Mouse (Mus musculus) liver, postnatal 0 days (tissue): Measurements from ENCODE around the gene Rtcb. TPM values are rescaled to one million over a fixed set of nuclear protein-coding genes. Genes with fewer than 3 reads are reported as not detected.
A peak's percentile ranks its signal among the peaks of the same experiment; 100 is the strongest.

Experiments
- ATAC-seq: fragments of 200-750 bp; cut with Nextera tagmentation; 2 replicates; pipeline ENCODE4 v1.8.0; 2017; ENCODE audit warnings: mild to moderate bottlenecking, moderate library complexity
- DNase-seq: peaks from one replicate; pipeline ENCODE4 v3.0.0-alpha.2; 2016
- H3K27ac ChIP-seq: fragments of 300-500 bp; sonication (generic); 2 replicates; pipeline ENCODE4 v1.5.1; 2014; ENCODE audit warnings: antibody characterized with exemption, moderate library complexity, mild to moderate bottlenecking, low read depth
- H3K27me3 ChIP-seq: fragments of 300-500 bp; sonication (generic); 2 replicates; pipeline ENCODE4 v1.6.1; 2014; ENCODE audit warnings: low read length, control low read depth, mixed read lengths; ENCODE audit not compliant: insufficient read depth
- H3K36me3 ChIP-seq: fragments of 300-500 bp; sonication (generic); replicated peaks from 2 replicates; pipeline ENCODE4 v1.6.1; 2014; ENCODE audit warnings: mild to moderate bottlenecking, control low read depth, low read length, moderate library complexity, mixed read lengths; ENCODE audit not compliant: insufficient read depth
- H3K4me1 ChIP-seq: fragments of 300-500 bp; sonication (generic); 2 replicates; pipeline ENCODE4 v1.6.1; 2014; ENCODE audit warnings: antibody characterized with exemption, mild to moderate bottlenecking, control low read depth; ENCODE audit not compliant: insufficient read depth
- H3K4me2 ChIP-seq: fragments of 300-500 bp; sonication (generic); 2 replicates; pipeline ENCODE4 v1.6.1; 2014; ENCODE audit warnings: low read depth, mild to moderate bottlenecking, low read length, moderate library complexity, mixed read lengths
- H3K4me3 ChIP-seq: fragments of 300-500 bp; sonication (generic); 2 replicates; pipeline ENCODE4 v1.5.1; 2014; ENCODE audit warnings: low read depth, low read length
- H3K9ac ChIP-seq: fragments of 300-500 bp; sonication (generic); replicated peaks from 2 replicates; pipeline ENCODE4 v1.6.1; 2014; ENCODE audit warnings: mild to moderate bottlenecking, moderate library complexity
- H3K9me3 ChIP-seq: fragments of 300-500 bp; sonication (generic); 2 replicates; pipeline ENCODE4 v1.6.1; 2016; ENCODE audit warnings: mild to moderate bottlenecking, control low read depth, low read length, mixed read lengths
- CTCF ChIP-seq: sonication (generic); IDR thresholded peaks from 2 replicates; pipeline ENCODE4 v1.5.1; 2016; ENCODE audit warnings: antibody characterized with exemption, low read depth
- EP300 ChIP-seq: IDR thresholded peaks from 2 replicates; pipeline ENCODE4 v1.6.1; 2016; ENCODE audit warnings: antibody characterized with exemption, low read depth, mild to moderate bottlenecking
- WGBS: fragments of 180-500 bp; shearing (Covaris S2); extraction: QIAGEN DNeasy Blood & Tissue Kit; methylation state at CpG from one replicate; pipeline ENCODE4 v1.1.7; 2014; ENCODE audit not compliant: insufficient replicate concordance; 5-methylcytosine and 5-hydroxymethylcytosine counted together
- polyA plus RNA-seq: library from polyadenylated mRNA; unstranded; fragments of >200 nt; fragmentation: Nextera tagmentation; extraction: Ambion mirVana; gene quantifications from 2 replicates; pipeline ENCODE4 v1.2.1, GENCODE M21; 2015

Rtcb gene
- polyA plus RNA-seq, 1 experiment from 2014 or later: 51.9 TPM

DNA sequence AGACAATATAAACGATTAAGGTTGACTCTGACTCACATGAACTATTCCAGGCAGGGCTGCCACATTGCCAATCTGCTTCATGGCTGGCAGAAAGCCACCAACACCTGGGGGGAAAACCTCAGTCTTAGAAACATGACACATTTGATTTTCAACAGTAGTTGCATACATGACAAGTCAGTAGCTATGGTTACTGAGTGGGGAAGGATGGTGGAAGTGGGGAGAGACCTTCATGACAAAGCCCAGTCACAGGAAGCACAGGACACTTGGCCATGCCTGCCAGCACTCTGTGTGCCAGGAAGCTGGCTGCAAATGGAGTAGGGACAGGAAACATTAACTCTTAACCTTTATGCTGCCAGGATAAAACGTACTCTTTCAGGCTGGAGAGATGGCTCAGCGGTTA, 4.2 kb downstream of the Rtcb start:
- Histone ChIP-seq H3K27me3 (no peaks in the 10 kb centered on the region), H3K9ac (no peak overlapping the region), H3K36me3 (peaks cover 44% of the 10 kb centered on the region), H3K4me2 (no peak overlapping the region), H3K4me1 (peaks cover 4% of the 10 kb centered on the region; the same call in 1 of the 2 replicates), H3K9me3 (no peaks in the 10 kb centered on the region), H3K4me3 (no peak overlapping the region), H3K27ac (no peak overlapping the region)
- whole genome bisulfite sequencing: 63% methylated on average over 3 of the region's 3 CpGs
- no peak for ATAC-seq
- TF ChIP-seq EP300: no peak
- TF ChIP-seq CTCF: no peak
- no peak for DNase-seq

DNA sequence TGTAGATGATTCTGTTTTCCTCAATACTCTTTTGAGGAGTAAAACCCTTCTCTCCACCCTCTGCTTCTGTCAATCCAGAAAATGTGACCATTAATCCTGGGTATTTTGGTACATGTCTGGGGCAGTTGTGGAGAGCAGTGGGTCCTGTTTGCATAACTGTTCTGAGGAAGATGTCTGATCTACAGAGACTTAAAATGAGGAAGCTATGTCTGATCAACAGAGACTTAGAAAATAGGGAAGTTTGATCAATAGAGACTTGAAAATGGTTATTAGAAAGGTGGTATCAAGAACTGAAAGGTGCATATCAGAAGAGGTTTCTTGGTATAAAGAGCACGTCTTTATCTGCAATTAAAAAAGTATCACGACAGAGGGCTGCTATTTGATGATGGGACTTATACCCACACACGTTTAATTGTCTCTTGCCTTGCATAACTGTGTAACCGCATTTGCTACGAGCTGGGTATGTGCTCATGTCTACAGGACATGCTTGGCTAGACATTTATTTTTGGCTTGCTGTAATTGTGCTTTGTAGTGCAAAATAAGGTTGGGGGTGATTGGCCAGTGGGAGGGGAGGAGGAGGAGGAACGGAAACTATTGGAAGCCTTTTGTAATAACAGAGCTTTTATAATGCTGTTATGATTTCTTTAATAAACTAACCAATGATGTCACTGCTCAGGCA, 5.7 kb downstream of the Rtcb start:
- Histone ChIP-seq H3K4me3 (no peak overlapping the region), H3K4me2 (no peak overlapping the region), H3K9me3 (no peaks in the 10 kb centered on the region), H3K9ac (no peak overlapping the region), H3K27ac (peak overlapping the region; percentile 62; the same call in 1 of the 2 replicates), H3K4me1 (peaks cover 4% of the 10 kb centered on the region; the same call in 1 of the 2 replicates), H3K36me3 (peaks cover 56% of the 10 kb centered on the region), H3K27me3 (no peaks in the 10 kb centered on the region)
- ATAC-seq (peak; percentile 54; the same call in 1 of the 2 replicates), DNase-seq (no peak)
- WGBS: 67% methylated on average over 6 of the region's 6 CpGs
- TF ChIP-seq EP300 (no peak), CTCF (no peak)

DNA sequence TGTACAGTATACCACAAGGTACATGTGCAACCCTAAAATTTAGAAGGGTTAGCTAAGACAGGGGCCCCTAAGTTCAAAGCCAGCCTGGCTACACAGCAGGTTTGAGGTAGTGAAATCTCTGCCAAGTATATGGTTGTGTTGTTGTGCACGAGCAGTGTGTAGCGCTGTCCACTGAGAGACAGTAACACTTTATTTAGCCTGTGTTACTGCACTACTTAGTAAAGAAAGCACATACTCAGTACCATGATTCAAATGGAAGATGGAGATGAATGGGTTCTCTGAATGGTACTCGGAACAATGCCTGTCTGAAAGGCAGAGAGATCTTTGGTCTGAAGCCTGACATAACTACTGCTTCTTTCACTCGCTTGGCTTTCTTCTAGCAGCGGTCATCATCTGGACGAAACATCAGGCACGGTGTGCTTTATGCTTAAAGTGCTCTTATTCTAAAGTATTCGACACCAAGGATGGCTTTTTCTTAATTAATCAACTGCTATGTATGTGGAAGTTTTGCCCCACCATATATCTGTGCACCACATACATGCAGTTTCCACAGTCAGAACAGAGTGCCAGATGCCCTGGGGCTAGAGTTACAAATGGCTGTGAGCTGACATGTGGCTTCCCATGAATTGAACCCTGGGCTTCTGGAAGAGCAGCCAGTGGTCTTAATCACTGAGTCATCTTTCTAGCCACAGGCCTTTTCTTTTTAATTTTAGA, 9.0 kb downstream of the Rtcb start:
- Histone ChIP-seq H3K27ac (no peak overlapping the region), H3K9ac (no peak overlapping the region), H3K4me1 (no peaks in the 10 kb centered on the region; the same call in 1 of the 2 replicates), H3K4me2 (no peak overlapping the region), H3K4me3 (no peak overlapping the region), H3K27me3 (no peaks in the 10 kb centered on the region), H3K9me3 (no peaks in the 10 kb centered on the region), H3K36me3 (peaks cover 79% of the 10 kb centered on the region)
- DNase-seq (no peak), ATAC-seq (no peak)
- no peak for TF ChIP-seq EP300
- TF ChIP-seq CTCF: no peak
- WGBS: 92% methylated on average over 8 of the region's 8 CpGs

DNA sequence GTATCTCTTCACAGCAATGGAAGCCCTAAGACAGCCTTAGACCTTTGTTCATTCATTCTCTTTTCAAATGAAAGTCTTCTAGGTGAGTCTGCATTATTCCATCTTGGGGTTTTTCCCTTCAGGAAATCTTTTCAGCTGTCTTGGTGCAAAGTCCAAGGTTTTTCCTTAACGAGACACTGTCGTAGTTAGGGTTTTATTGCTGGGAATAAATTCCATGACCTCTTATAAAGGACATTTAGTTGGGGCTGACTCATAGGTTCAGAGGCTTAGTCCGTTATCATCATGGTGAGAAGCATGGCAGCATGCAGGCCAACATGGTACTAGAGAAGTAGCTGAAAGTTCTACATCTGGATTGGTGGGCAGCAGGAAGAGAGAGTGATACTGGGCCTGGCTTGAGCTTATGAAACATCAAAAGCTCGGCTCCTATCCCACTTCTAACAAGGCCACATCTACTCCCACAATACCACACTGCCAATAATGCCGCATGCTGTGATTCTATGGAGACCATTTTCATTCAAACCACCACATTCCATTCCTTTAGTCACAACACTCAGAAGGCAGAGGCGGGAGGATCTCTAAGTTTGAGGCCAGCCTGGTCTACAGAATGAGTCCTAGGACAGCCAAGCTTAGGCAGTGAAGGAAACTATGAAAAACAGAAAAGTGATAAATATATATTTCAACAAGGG, 21.2 kb downstream of the Rtcb start:
- H3K27ac ChIP-seq: no peak overlapping the region
- no peak overlapping the region for H3K4me2 ChIP-seq
- H3K9me3 ChIP-seq: no peaks in the 10 kb centered on the region
- 89% methylated on average over 6 of the region's 6 CpGs for WGBS
- TF ChIP-seq CTCF (no peak), EP300 (no peak)
- peaks cover 43% of the 10 kb centered on the region for H3K36me3 ChIP-seq
- no peak overlapping the region for H3K9ac ChIP-seq
- ATAC-seq (no peak), DNase-seq (no peak)
- H3K4me3 ChIP-seq: no peak overlapping the region
- no peaks in the 10 kb centered on the region for H3K4me1 ChIP-seq
- no peaks in the 10 kb centered on the region for H3K27me3 ChIP-seq

DNA sequence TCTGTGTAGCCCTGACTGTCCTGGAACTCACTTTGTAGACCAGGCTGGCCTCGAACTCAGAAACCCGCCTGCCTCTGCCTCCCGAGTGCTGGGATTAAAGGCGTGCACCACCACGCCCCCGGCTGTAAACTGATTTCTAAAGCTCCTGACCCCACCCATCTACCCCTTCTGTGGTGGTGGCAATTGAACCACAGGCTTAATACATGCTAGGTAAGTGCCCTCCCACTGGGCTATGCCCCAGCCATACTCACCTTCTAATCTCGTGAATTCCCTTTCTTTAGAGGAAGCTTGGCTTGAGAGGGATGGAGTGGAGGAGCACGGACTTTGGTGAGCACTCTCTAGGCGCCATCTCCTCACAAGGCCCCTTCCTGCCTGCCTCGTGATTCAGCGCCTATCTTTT, 27.7 kb downstream of the Rtcb start:
- no peak for ATAC-seq
- H3K27me3 ChIP-seq: peaks cover 26% of the 10 kb centered on the region
- no peaks in the 10 kb centered on the region for H3K36me3 ChIP-seq
- TF ChIP-seq EP300 (no peak), CTCF (no peak)
- H3K9ac ChIP-seq: no peak overlapping the region
- no peak overlapping the region for H3K27ac ChIP-seq
- H3K4me3 ChIP-seq: no peak overlapping the region
- H3K4me2 ChIP-seq: no peak overlapping the region
- 81% methylated on average over 11 of the region's 11 CpGs for WGBS
- 0 out of 2 replicates have a peak, but pooled peaks cover 4% of the 10 kb centered on the region for H3K4me1 ChIP-seq
- no peaks in the 10 kb centered on the region for H3K9me3 ChIP-seq
- no peak for DNase-seq

DNA sequence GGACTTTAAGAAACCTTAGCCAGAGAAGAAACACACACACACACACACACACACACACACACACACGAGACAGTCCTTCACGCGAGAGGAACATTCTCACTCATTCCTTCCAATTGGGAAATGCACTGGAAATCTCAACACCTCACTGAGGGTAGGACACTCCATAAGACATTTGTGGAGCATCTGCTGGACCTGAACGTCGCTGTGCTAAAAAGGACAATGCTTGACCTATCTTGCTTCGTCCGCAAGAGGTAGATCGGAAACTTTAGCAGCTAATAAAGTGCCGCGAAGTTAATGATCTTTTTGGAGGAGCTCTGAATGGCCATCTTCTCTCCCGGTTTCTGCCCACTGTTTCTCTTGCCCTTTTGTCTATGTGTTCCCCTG, 28.4 kb downstream of the Rtcb start:
- ATAC-seq (no peak), DNase-seq (no peak)
- Histone ChIP-seq H3K4me1 (0 out of 2 replicates have a peak, but pooled peaks cover 4% of the 10 kb centered on the region), H3K4me3 (no peak overlapping the region), H3K4me2 (no peak overlapping the region), H3K36me3 (no peaks in the 10 kb centered on the region), H3K9ac (no peak overlapping the region), H3K9me3 (no peaks in the 10 kb centered on the region), H3K27me3 (peaks cover 26% of the 10 kb centered on the region), H3K27ac (no peak overlapping the region)
- TF ChIP-seq CTCF (no peak), EP300 (no peak)
- WGBS: 55% methylated on average over 11 of the region's 11 CpGs
